Mouse (Mus musculus): ENCODE results near the gene Pbld2.

Gene Pbld2

DNA sequence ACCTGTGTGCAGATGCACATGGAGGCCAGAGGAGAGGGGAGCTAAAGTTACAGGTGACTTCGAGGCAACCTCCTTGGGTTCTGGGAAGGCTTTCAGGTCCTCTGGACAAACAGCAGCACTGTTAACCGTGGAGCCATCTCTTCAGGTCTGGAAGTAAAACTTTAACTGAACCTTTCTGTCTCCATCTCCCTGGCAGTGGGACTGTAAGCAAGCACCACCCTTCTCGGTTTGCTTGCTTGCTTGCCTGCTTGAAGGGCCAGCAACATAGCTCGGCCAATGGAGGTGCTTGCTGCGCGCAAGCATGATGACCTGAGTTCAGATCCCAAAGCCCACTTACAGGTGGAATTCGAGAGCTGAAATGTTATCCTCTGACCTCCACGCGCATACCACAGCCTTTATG is 40.4 kb downstream of the Pbld2 start:
- DNase-seq = no peak

DNA sequence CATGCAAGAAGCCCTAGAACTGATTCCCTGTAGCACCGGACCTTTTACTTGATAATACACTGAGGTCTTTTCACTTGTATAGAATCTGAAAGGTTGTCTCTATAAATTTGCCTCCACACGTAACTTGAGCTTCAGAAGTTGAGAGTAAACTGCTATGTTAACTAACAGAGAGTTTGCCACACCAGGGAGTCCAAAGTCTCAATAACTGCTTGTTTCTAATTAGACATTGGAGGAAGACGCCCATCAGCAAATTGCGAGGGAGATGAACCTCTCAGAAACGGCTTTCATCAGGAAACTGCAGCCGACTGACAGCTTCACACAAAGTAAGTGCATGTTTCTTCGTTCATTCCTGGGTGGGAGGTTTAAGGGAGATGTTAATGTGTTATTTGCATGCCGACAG is 41.4 kb downstream of the Pbld2 start:
- DNase-seq = no peak

DNA sequence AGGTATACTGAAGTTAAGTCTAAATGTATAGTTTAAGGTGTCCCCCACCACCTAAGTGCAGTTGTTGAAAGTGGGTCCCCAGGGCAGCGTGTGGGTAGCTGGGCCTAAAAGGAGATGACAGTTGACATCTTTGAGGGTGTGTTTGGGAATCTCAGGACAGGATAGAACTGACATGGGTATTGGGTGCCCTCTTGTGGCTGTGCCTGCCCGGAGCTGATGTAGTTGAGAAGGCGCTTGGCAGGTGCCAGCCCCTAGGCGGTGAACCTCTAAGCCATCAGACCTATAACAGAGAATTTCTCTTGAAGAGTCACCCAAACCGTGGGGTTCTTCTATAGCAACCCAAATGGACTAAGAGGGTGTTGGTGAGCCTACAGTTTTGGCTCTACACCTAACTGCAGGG is 41.9 kb downstream of the Pbld2 start:
- peak; percentile 89 to 92 for DNase-seq

DNA sequence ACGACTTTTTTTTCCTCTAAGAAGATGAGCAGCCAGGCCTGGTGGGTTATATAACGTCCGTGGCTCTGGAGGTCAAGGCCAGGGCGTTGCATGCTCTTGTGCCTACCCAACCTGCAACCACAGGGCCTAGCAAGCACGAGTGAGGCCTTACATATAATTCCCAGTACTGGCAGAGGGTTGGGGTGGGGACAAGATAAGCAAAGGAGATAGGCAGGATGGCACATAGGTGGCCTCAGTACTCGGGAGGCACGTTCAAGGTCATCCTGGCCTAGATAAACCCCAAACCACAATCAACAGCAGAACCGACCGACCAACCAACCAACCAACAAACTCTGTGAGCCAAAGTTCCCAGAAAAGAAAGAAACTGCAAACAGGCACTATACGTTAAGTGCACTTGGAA is 62.2 kb downstream of the Pbld2 start:
- DNase-seq = no peak

DNA sequence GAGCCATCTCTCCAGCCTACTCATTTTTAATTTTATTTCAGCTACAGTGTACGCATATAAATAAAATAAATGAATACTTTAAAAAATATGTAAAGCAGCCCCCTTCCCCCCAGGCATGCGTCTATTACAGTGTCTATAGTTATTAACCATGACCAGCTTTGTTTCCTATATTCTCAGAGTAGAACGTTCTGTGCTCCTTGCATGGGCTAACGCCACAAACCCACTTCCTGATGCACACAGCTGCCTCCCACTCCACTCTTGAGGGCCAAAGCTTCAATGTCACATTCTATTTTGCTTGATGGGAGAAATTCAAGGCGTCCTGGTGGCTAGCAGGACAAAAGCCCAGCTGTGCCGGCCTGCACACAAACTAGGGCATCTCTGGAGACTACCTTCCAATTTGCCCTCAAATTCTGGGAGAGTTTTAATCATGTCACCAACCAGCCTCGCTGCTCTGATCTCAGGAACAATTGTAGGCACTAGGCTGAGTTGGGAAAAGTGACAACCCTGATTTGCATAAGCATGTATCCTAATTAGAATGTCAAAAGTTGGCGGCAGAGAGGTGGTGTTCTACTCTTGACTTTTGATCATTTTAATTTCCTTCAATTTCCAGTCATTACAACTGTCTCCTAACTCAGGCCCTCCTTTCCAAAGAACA is 65.1 kb downstream of the Pbld2 start:
- DNase-seq = no peak

DNA sequence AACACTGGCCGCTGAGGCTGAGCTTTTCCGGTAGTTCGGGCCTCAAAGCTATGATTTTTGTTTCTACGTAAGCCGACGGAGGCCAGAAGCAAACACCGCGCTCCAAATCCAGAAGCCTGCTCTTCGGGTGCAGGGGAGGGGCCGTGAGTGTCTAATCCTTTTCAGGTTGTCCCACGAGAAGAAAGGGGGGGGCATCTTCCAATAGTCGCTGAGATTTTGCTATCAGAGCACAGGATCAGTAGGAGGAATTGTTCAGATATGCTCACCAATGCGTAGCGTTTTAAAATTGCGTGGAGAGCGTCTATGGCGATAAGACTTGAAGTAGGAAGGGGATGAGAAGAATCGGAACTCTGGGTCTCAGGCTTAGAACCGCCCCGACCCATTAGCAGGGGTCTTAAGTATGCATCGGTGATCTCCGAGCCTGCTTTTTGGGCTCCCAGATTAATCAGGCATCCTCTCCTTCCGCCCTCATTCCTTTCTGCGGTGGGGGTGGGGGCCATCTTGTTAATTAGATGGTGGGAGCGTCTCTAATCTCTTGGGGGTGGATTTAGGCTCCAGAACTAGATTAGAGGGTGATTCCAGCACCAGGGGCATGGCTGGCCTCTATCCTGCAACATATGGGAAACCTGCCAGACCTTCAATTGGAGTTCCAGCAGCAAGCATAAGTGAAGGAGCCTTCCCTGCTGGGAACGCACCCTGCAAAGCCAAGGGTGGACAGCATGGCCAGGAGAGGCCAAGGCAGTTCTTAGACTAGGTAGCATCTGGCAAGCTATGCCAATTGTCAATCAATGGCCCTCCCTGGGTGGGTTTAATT is 65.8 kb downstream of the Pbld2 start:
- DNase-seq = peak; percentile 54 to 56

DNA sequence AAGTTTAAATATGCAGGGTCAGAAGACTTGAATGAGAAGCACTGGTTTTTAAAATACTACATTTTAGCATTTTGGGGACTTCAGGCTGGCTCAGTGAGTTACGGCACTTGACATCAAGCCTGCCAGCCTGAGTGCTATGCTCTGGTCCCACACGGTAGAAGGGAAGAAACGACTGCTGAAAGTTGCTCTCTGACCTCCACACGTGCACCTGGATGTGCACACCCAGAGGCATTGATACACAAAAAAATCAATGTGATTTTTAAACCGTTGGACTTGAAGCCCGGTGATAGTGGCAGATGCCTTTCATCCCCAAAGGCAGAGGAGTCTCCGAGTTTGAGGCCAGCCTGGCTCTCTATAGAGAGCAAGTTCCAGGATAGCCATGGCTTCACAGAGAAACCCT is 67.8 kb downstream of the Pbld2 start:
- no peak for DNase-seq

DNA sequence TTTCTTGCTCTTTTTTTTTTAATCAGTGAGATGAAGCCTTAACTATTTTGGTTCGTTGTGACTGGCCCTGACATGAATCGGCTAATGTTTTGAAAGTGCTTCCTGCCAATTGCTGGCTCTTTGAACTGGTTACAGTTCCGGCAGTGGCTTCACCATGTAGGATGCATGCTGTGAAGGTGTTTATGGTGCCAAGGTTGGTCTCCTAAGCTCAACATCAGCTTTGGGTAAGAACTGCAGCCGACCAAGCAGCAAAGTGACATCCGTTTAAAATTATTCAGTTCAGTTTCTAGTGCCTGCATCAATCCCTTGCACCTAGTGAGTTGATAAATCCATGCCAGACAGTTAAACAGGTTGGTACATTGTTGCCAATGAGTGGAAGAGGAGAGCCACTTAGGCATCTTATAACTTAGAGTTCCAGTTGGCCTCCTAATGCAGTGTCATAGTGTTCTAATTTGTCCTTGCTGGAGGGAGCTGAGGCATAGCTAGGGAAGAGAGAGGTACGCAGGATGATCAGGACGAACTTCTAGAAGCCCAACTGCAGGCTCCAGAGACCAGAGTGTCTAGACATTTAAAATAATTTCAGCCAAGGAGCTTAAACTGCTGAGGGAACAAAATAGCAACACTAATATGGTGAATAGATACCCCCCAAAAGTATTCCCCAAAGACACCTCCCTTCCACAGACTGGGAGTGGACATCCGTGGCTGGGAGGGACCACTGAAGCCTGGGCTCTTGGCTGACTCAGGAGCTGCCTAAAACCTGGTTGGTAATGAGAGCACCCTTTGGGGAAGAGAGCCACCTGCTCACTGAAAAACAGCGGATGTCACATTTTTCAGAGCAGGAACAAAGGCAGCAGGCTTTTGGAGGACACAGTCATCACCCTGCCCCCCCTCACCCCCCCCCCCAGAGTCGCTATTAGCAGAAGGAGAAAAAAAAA is 68.8 kb downstream of the Pbld2 start:
- DNase-seq = peak; percentile 65 to 74

DNA sequence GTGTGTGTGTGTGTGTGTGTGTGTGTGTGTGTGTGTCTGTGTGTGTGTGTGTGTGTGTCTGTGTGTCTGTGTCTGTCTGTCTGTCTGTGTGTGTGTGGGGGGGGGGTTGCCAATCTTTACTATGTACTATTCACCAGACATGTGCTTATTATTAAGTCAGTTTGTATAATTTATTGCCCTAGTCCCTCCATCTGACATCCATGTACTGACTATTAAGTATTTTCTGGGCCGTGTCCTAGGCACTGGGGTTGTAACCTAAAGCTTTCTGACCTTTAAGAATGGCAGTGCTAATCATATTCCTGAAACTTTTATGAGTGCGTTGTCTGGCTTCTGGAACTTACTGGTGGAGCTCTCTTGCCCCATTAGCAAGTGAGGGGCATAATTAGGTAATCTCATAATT is 72.6 kb downstream of the Pbld2 start:
- no peak for DNase-seq

DNA sequence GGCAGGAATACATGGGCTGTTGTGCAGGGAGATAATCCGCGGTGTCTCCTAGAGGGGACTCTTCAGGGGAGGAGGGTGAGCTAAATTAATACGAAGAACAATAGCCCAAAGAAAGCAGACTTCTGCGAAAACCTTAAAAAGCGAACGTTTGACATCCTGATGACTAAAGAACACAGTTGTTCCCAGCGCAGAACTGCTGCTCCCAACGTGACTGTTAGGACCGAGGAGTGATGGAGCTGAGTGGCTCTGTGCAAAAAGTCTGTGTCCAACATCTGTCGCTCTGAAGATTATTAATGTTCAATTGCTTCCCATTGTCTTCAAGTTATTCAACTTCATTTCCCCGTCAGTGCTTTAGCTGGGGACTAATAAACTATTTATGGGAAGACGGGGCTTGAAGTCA is 74.1 kb downstream of the Pbld2 start:
- no peak for DNase-seq

DNA sequence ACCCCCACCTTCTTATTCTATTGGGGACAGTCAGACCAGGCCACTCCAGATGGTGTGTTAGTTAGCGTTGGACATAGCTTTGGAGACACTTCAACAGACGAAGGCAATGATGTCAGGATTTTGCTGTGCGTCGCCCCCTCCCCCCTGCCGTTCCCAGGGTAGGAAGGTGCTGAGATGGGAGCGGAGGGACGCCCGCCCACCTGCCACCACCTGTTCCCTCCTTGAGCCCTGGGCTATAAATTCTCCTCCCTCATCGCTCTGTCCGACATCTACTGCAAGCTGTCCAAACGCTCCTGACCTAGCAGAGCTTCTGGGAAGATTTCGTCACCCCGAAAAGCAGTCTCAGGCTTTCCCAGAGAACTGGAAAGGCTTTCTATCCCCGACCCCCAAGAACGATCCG is 75.4 kb downstream of the Pbld2 start, which contains the start of gene Atoh7:
Gene Atoh7, plus strand, starts transcription at position 131 of the 400 bp plus-strand sequence.
- peak; percentile 89 to 91 for DNase-seq

DNA sequence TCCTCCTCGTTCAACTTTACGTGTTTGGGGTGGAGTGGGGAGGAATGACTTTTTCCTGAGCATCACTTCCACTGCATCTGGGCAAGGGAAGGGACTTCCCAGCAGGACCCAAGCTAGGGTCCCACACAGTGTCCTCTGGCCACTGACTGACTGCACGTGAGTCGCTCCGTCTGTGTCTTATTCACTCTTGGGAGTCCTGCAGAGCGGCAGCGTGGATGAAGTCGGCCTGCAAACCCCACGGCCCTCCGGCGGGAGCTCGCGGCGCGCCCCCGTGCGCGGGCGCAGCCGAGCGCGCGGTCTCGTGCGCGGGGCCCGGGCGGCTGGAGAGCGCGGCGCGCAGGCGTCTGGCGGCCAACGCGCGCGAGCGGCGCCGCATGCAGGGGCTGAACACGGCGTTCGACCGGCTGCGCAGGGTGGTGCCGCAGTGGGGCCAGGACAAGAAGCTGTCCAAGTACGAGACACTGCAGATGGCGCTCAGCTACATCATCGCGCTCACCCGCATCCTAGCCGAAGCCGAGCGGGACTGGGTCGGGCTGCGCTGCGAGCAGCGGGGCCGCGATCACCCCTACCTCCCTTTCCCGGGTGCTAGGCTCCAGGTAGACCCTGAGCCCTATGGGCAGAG is 75.9 kb downstream of the Pbld2 start:
- peak; percentile 90 to 94 for DNase-seq

DNA sequence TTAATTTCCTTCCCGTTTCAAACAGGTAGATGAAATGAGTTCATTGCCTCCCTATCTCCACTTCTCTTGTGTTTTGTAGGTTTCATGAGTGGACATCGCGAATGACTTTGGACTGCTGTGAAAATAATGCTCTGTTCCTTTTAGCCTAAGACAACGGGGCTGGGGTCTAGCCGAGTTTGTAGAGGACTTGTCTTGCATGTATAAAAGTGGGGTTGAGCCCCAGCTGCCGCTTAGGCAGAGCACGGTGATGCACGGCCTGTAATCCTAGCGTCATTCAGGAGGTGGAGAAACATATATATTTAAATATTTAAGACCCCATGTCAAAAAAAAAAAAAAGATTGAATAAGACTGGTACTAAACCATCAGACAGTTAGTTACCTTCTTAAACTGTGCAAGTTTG is 76.5 kb downstream of the Pbld2 start:
- no peak for DNase-seq
